In the genomic region with DNA sequence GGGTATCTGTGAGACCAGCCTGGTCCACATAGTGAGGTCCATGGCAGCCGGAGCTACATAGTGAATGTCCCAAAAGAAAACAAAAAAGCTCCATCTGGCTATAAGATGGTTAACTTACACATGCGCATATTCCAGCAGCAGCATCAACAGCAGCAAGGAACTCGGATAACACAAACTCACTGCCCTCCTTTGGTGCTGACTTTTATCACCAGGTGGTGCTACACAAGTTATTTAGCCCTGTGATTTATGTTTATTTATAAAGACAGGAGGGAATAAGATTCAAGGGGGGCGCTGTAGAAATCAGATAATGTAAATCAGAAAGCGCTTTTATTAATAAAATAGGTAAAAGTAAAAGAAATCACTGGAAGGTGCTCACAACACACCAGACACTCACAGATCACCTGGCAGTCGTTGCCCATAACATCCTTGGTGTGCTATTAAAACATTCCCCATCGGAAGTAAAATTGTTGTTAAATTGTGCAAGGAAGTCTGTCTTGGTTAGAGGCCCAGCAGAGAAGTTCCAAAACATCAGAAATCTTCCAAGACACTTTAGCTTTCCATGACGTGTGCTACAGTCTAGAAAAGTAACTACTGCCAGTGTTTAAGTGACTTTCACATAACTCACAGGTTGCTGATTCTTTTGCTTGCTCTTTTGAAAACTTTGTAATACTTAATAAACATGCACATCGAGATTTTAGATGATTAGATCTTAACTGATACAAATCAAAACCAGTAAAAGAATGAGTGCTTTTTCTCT, we compare ENCODE assay signal across 8 mouse cellular contexts. TPM values are rescaled to one million over a fixed set of nuclear protein-coding genes. Genes with fewer than 3 reads are reported as not detected.
A peak's percentile ranks its signal among the peaks of the same experiment; 100 is the strongest.
DNase-seq lines count a peak whose midpoint lies in the region; ATAC-seq lines count a peak whose summit lies in the region.

No protein-coding gene starts in this region.

- H3K27me3 ChIP-seq in forebrain, embryonic 11.5 days (ENCODE audit: control insufficient read depth, insufficient read depth, low read length), result no peaks in the 10 kb centered on the region
- no peaks in the 10 kb centered on the region for H3K27me3 ChIP-seq in liver, embryonic 13.5 days

- no peak for ATAC-seq in forebrain, embryonic 11.5 days (replicated peaks; ENCODE audit: low FRiP score)
- ATAC-seq in liver, embryonic 13.5 days (ENCODE audit: low read depth), result no peak

- 49% methylated on average over 9 of the region's 9 CpGs for WGBS in forebrain, embryonic 11.5 days
- WGBS in liver, embryonic 13.5 days (ENCODE audit: insufficient replicate concordance), result 49% methylated on average over 9 of the region's 9 CpGs

- peak overlapping the region; percentile 74 for H3K4me3 ChIP-seq in forebrain, embryonic 11.5 days (ENCODE audit: low read depth, low read length)
- H3K4me3 ChIP-seq in liver, embryonic 13.5 days (replicated peaks), result peak overlapping the region; percentile 81

- peak overlapping the region; percentile 48 for H3K4me2 ChIP-seq in forebrain, embryonic 11.5 days (ENCODE audit: low read depth, low read length, severe bottlenecking)
- peak overlapping the region; percentile 89 for H3K4me2 ChIP-seq in liver, embryonic 13.5 days

- no peak overlapping the region for H3K27ac ChIP-seq in forebrain, embryonic 11.5 days (ENCODE audit: low read depth, low read length)
- H3K27ac ChIP-seq in liver, embryonic 13.5 days, result no peak overlapping the region

- peak; percentile 29 for DNase-seq in embryo, embryonic 10 days (ENCODE audit: low spot score)
- no peak for DNase-seq in embryo, embryonic 9.5 days (ENCODE audit: extremely low spot score)
- DNase-seq in 416B (ENCODE audit: low read depth), result peak; percentile 46
- DNase-seq in forebrain, embryonic 11.5 days (ENCODE audit: low spot score), result no peak
- no peak for DNase-seq in liver, embryonic 13.5 days
- no peak for DNase-seq in spleen, adult 12 weeks (ENCODE audit: low spot score)
- DNase-seq in B cell, adult 2 months, result no peak
- DNase-seq in urinary bladder, postnatal 4 days (ENCODE audit: low spot score in 2 of 2), result no peak

- H3K36me3 ChIP-seq in forebrain, embryonic 11.5 days (ENCODE audit: control insufficient read depth, insufficient read depth, low read length), result no peaks in the 10 kb centered on the region
- peaks cover 10% of the 10 kb centered on the region for H3K36me3 ChIP-seq in liver, embryonic 13.5 days

- H3K4me1 ChIP-seq in forebrain, embryonic 11.5 days (replicated peaks; ENCODE audit: control insufficient read depth, insufficient read depth, low read length), result peaks cover 14% of the 10 kb centered on the region
- H3K4me1 ChIP-seq in liver, embryonic 13.5 days (replicated peaks), result peaks cover 49% of the 10 kb centered on the region

- H3K9me3 ChIP-seq in forebrain, embryonic 11.5 days (ENCODE audit: control insufficient read depth, low read length), result no peaks in the 10 kb centered on the region
- no peaks in the 10 kb centered on the region for H3K9me3 ChIP-seq in liver, embryonic 13.5 days (replicated peaks)

- peak overlapping the region; percentile 27; the same call in 1 of the 2 replicates for H3K9ac ChIP-seq in forebrain, embryonic 11.5 days (ENCODE audit: low read length)
- H3K9ac ChIP-seq in liver, embryonic 13.5 days, result peak overlapping the region; percentile 91

RNA-seq across cellular contexts. Expression of a gene that starts 1.4 kb away (rescaled TPM):
- polyA plus RNA-seq in forebrain, embryonic 11.5 days (2014; fragmentation: Nextera tagmentation; extraction: Ambion mirVana), result 307 and 308 TPM in 2 replicates
- polyA plus RNA-seq in liver, embryonic 13.5 days (2015; fragmentation: Nextera tagmentation; extraction: Ambion mirVana), result 212 and 214 TPM in 2 replicates

RNA-seq across cellular contexts. Expression of a gene that starts 1.5 kb away (rescaled TPM):
- 86.6 and 93.6 TPM in 2 replicates for polyA plus RNA-seq in forebrain, embryonic 11.5 days (2014; fragmentation: Nextera tagmentation; extraction: Ambion mirVana)
- polyA plus RNA-seq in liver, embryonic 13.5 days (2015; fragmentation: Nextera tagmentation; extraction: Ambion mirVana), result 71.3 and 76.8 TPM in 2 replicates

RNA-seq across cellular contexts. Expression of a gene that starts 29.0 kb away (rescaled TPM):
- polyA plus RNA-seq in forebrain, embryonic 11.5 days (2014; fragmentation: Nextera tagmentation; extraction: Ambion mirVana), result 11.6 and 12.5 TPM in 2 replicates
- polyA plus RNA-seq in liver, embryonic 13.5 days (2015; fragmentation: Nextera tagmentation; extraction: Ambion mirVana), result 2.9 and 3.6 TPM in 2 replicates

Comparison
In these comparisons a context has a peak if more than half of its experiments do, and no peak if none do; other contexts are left out.
1. DNase-seq: peak in embryo, embryonic 10 days (single experiment) and 416B (single experiment); none in embryo, embryonic 9.5 days (single experiment), forebrain, embryonic 11.5 days (single experiment), liver, embryonic 13.5 days (single experiment), spleen, adult 12 weeks (single experiment), B cell, adult 2 months (0 of 2) and urinary bladder, postnatal 4 days (0 of 2).